Mouse (Mus musculus) C2C12 (cell line): ENCODE results near the gene Tmem131.

Experiments
- CEBPB ChIP-seq: IDR thresholded peaks from one replicate; pipeline ENCODE4 v1.6.1; 2011; ENCODE audit warnings: low read depth, mild to moderate bottlenecking, control low read depth, moderate library complexity
- CTCF ChIP-seq: IDR thresholded peaks from one replicate; pipeline ENCODE4 v1.5.1; 2011; ENCODE audit not compliant: control insufficient read depth, insufficient read depth, insufficient read length
- MAX ChIP-seq: IDR thresholded peaks from one replicate; pipeline ENCODE4 v1.6.1; 2011; ENCODE audit warnings: mild to moderate bottlenecking, control low read depth
- MYOD1 ChIP-seq: IDR thresholded peaks from one replicate; pipeline ENCODE4 v1.6.1; 2011; ENCODE audit warnings: low read depth; ENCODE audit not compliant: control insufficient read depth, insufficient read length
- USF1 ChIP-seq: IDR thresholded peaks from one replicate; pipeline ENCODE4 v1.6.1; 2011; ENCODE audit warnings: low read depth, mild to moderate bottlenecking, control low read depth, moderate library complexity

GRCm38 (mm10) chr1:36796711-36797110 lies 146.8 kb downstream of the Tmem131 start:
- TF ChIP-seq CTCF (no peak), USF1 (no peak), MAX (no peak), MYOD1 (no peak), CEBPB (no peak)
